Mouse (Mus musculus) intestine, postnatal 0 days (tissue): ENCODE results near the gene Gm10197. TPM values are rescaled to one million over a fixed set of nuclear protein-coding genes. Genes with fewer than 3 reads are reported as not detected.

Source experiments
- ATAC-seq: fragments of 200-750 bp; cut with Nextera tagmentation; 2 replicates; pipeline ENCODE4 v1.8.0; 2017; ENCODE audit warnings: mild to moderate bottlenecking, moderate TSS enrichment, moderate library complexity
- H3K27ac ChIP-seq: fragments of 300-500 bp; sonication (generic); 2 replicates; pipeline ENCODE4 v1.5.1; 2014; ENCODE audit warnings: mild to moderate bottlenecking, low read depth, low read length, moderate library complexity
- H3K27me3 ChIP-seq: fragments of 300-500 bp; sonication (generic); replicated peaks from 2 replicates; pipeline ENCODE4 v1.6.1; 2014; ENCODE audit warnings: low read length, mixed read lengths; ENCODE audit not compliant: control insufficient read depth, insufficient read depth
- H3K36me3 ChIP-seq: fragments of 300-500 bp; sonication (generic); 2 replicates; pipeline ENCODE4 v1.6.1; 2014; ENCODE audit warnings: mild to moderate bottlenecking, moderate library complexity; ENCODE audit not compliant: control insufficient read depth, insufficient read depth
- H3K4me1 ChIP-seq: fragments of 300-500 bp; sonication (generic); replicated peaks from 2 replicates; pipeline ENCODE4 v1.6.1; 2014; ENCODE audit warnings: antibody characterized with exemption, low read length, mixed read lengths; ENCODE audit not compliant: control insufficient read depth, insufficient read depth
- H3K4me2 ChIP-seq: fragments of 300-500 bp; sonication (generic); replicated peaks from 2 replicates; pipeline ENCODE4 v1.6.1; 2014; ENCODE audit warnings: low read depth, mild to moderate bottlenecking, moderate library complexity
- H3K4me3 ChIP-seq: fragments of 300-500 bp; sonication (generic); 2 replicates; pipeline ENCODE4 v1.5.1; 2014; ENCODE audit warnings: low read depth, low read length
- H3K9ac ChIP-seq: fragments of 300-500 bp; sonication (generic); 2 replicates; pipeline ENCODE4 v1.6.1; 2014; ENCODE audit warnings: mild to moderate bottlenecking, low read depth, low read length
- H3K9me3 ChIP-seq: fragments of 300-500 bp; sonication (generic); 2 replicates; pipeline ENCODE4 v1.6.1; 2016; ENCODE audit warnings: mixed run types; ENCODE audit not compliant: control insufficient read depth
- CTCF ChIP-seq: sonication (generic); IDR thresholded peaks from 2 replicates; pipeline ENCODE4 v1.5.1; 2016; ENCODE audit warnings: low read depth, mild to moderate bottlenecking, control low read depth, antibody characterized with exemption, moderate library complexity
- WGBS: fragments of 180-500 bp; shearing (Covaris S2); extraction: QIAGEN DNeasy Blood & Tissue Kit; methylation state at CpG from one replicate; pipeline ENCODE4 v1.1.7; 2014; 5-methylcytosine and 5-hydroxymethylcytosine counted together
- polyA plus RNA-seq: library from polyadenylated mRNA; unstranded; fragments of >200 nt; fragmentation: Nextera tagmentation; extraction: Ambion mirVana; gene quantifications from 2 replicates; pipeline ENCODE4 v1.2.1, GENCODE M21; 2015

The Gm10197 gene
- polyA plus RNA-seq, 1 experiment from 2014 or later = not detected

- H3K4me2 ChIP-seq = no peak overlapping the region
- ATAC-seq = no peak
- no peak overlapping the region for H3K9ac ChIP-seq
- WGBS = 30% methylated on average over 6 of the region's 6 CpGs
- H3K27ac ChIP-seq = no peak overlapping the region
- H3K4me3 ChIP-seq = no peak overlapping the region
- H3K4me1 ChIP-seq = no peaks in the 10 kb centered on the region; the same call in 1 of the 2 replicates
- no peaks in the 10 kb centered on the region for H3K36me3 ChIP-seq
- no peak for TF ChIP-seq CTCF
- no peaks in the 10 kb centered on the region for H3K9me3 ChIP-seq
- H3K27me3 ChIP-seq = no peaks in the 10 kb centered on the region
Observed at GRCm38 (mm10) chr19:53412149-53412848, 40.7 kb upstream of the Gm10197 start.

DNA sequence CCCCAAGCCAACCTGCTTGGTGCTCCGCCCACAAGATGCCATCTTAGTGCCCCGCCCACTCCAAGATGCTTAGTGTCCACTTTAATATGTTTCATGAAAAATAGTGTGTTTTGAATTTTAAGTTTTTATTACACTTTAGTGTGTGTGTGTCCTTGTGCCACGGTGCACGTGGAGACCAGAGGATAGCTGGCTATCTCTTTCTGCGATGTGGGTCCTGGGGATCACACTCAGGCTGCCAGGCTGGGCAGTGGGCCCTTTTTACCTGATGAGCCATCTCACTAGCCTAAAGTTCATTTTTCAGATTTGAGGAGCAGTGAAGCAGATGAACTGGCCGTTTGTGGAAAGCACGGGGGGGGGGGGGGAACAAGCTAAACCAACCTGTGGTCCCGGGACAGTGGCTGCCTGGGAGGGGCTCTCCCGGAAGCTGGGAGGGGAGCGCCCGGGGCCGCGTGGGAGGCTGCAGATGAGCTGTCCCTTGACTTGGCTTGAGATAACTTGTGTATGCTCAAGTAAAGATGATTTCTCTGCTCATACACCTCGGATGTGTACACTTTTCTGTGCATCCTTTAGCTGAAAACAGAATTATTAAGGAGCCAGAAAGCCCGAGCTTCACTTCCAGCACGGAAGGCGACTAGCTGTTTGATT is 38.2 kb upstream of the Gm10197 start:
- H3K9ac ChIP-seq = no peak overlapping the region
- no peak for ATAC-seq
- no peak for TF ChIP-seq CTCF
- H3K36me3 ChIP-seq = no peaks in the 10 kb centered on the region
- H3K4me1 ChIP-seq = no peaks in the 10 kb centered on the region; the same call in 1 of the 2 replicates
- H3K9me3 ChIP-seq = no peaks in the 10 kb centered on the region
- WGBS = 61% methylated on average over 17 of the region's 17 CpGs
- no peak overlapping the region for H3K4me2 ChIP-seq
- no peaks in the 10 kb centered on the region for H3K27me3 ChIP-seq
- no peak overlapping the region for H3K27ac ChIP-seq
- no peak overlapping the region for H3K4me3 ChIP-seq

- WGBS = 68% methylated on average over 8 of the region's 8 CpGs
- H3K4me2 ChIP-seq = no peak overlapping the region
- H3K4me1 ChIP-seq = no peaks in the 10 kb centered on the region
- no peak for TF ChIP-seq CTCF
- no peaks in the 10 kb centered on the region for H3K27me3 ChIP-seq
- no peaks in the 10 kb centered on the region for H3K36me3 ChIP-seq
- ATAC-seq = no peak
- H3K27ac ChIP-seq = no peak overlapping the region
- no peak overlapping the region for H3K9ac ChIP-seq
- H3K9me3 ChIP-seq = no peaks in the 10 kb centered on the region
- no peak overlapping the region for H3K4me3 ChIP-seq
Observed at GRCm38 (mm10) chr19:53408398-53408797, 36.8 kb upstream of the Gm10197 start.

DNA sequence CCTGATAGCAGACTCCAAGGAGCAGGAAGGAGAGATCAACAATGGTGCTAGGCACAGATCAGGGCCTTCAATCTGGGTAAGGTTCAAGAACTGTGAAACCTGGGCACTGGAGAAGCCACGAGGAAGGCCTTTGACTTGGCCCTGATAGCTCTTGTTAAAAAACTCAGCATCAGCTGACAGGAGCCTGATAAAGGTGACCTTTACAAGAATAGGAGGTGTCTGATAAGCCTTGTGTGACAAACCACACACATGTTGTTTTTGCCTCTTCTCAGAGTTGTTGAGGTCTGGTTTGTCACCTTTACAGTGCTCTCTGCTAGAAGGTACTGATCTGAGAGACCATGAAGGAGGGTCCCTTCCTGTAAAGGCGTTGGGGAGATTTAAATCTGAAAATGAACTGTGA is 35.8 kb upstream of the Gm10197 start:
- Histone ChIP-seq H3K4me2 (no peak overlapping the region), H3K9me3 (no peaks in the 10 kb centered on the region), H3K4me3 (no peak overlapping the region), H3K4me1 (no peaks in the 10 kb centered on the region), H3K36me3 (no peaks in the 10 kb centered on the region), H3K27ac (0 out of 2 replicates have a peak overlapping the region, but pooled peaks have one; percentile 46), H3K27me3 (no peaks in the 10 kb centered on the region), H3K9ac (no peak overlapping the region)
- no peak for TF ChIP-seq CTCF
- ATAC-seq = no peak
- 58% methylated on average over 2 of the region's 2 CpGs for WGBS

- peak; percentile 63 for ATAC-seq
- no peaks in the 10 kb centered on the region for H3K36me3 ChIP-seq
- H3K4me1 ChIP-seq = no peaks in the 10 kb centered on the region
- no peaks in the 10 kb centered on the region for H3K27me3 ChIP-seq
- no peak for TF ChIP-seq CTCF
- 33% methylated on average over 2 of the region's 2 CpGs for WGBS
- no peak overlapping the region for H3K9ac ChIP-seq
- H3K4me2 ChIP-seq = no peak overlapping the region
- no peak overlapping the region for H3K4me3 ChIP-seq
- H3K9me3 ChIP-seq = no peaks in the 10 kb centered on the region
- no peak overlapping the region for H3K27ac ChIP-seq
Observed at GRCm38 (mm10) chr19:53405810-53406209, 34.2 kb upstream of the Gm10197 start.

GRCm38 (mm10) chr19:53404837-53405356 is 33.3 kb upstream of the Gm10197 start:
- Histone ChIP-seq H3K27me3 (no peaks in the 10 kb centered on the region), H3K4me2 (no peak overlapping the region), H3K9me3 (no peaks in the 10 kb centered on the region), H3K36me3 (no peaks in the 10 kb centered on the region), H3K4me3 (no peak overlapping the region), H3K4me1 (no peaks in the 10 kb centered on the region), H3K9ac (no peak overlapping the region), H3K27ac (no peak overlapping the region; the same call in 1 of the 2 replicates)
- WGBS = 90% methylated on average over 18 of the region's 18 CpGs
- no peak for TF ChIP-seq CTCF
- ATAC-seq = no peak
